Mouse (Mus musculus): ENCODE results near the gene Papss2.

DNA sequence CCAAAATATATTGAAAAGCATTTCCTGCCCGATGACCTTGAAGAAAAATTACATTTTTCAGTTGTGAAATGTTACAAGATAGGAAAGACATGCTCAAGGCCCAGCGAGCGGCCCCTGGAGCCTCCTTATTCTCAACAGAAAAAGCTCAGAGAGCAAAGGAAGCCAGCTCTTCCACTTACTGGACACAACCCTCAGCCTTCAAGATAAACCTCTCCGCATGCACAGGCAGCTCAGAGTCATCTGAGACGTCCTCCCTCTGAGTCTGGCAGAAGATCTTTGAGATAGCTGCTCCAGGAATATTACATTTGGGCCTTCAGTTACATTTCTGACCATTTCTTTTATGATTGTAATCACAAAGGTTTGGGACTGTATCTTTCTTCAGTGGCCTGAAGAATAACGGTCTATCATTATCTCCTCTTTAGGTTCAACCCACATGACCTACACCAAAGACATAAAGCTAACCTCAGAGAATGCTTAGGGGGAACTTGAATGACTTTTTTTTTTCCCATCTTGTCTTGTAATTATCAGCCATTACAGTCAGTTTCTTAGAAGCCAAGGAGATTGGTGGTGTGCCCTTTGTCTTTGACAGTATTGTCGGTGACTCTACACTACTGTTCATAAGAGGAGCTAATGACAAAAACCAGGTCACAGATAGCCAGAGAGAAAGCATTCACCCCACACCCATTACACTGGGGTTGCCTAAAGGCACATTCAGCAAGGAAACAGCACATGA lies 58.2 kb downstream of the Papss2 start:
- TF ChIP-seq CTCF (IDR thresholded peaks at IDR 0.05; ENCODE audit: low read depth, low read length) = no peak
- no peak for TF ChIP-seq POLR2A (IDR thresholded peaks at IDR 0.05; ENCODE audit: borderline replicate concordance, low read depth, low read length)
